Mouse (Mus musculus) liver (tissue): Measurements from ENCODE around the gene Tmprss7.

Experiments
- DNase-seq: peaks from one replicate; pipeline ENCODE4 v3.0.0-alpha.2; 2020; ENCODE audit warnings: mixed read lengths

Gene Tmprss7

DNA sequence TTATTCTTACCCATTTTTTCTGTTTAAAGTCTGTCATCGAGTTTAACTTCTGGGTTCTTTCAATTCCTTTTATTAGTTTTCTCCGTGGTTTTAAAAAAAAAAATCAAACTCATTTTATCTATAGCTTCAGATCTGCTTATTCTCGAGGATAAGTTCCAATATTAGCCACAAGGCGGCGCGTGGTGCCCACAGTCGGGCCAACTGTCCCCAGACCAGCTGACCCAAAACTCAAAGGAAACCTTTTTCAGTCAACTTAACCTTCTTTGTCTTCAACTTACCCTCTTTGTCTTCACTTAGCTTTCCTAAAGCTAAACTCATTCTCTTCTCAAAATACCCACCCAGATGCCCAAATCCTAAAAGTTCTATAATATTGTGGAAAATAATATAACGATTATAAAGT lies 8.6 kb downstream of the Tmprss7 start:
- DNase-seq: peak; percentile 60

DNA sequence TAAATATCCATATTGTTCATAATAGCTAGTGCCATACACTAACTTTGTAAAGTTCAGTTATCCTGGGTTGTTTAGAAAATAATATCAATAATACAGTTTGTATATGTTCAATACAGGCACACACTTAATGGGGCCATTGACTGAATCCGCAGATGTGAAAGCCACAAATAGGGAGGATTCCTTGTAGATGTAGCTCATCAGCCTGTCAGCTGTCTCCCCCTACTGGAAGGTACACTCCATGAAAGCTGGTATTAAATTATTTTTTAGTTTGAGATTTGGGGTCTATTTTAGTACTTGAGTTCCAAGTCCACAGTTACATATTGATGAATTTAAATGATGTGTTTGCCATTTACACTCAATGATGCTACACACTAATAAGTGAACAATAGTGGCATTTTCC lies 17.0 kb downstream of the Tmprss7 start:
- DNase-seq: no peak

DNA sequence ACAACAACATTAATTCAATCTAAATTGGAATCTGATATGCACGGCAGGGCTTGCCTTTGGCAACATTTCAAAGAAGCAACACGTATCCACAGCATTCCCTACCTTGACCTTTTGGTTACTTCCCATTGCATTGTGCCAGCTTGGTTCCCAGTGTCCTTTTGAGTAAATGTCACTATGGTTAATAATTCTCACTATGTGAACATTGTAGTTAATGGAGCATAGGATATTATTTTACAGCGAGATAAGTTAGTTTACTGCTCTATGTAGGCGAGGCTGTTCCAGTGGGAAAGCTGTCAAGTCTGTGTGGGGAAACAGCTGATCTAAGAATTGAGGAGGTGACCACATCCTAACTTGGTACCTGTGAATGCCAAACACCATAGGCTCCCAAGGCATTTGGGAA lies 23.5 kb downstream of the Tmprss7 start:
- no peak for DNase-seq

DNA sequence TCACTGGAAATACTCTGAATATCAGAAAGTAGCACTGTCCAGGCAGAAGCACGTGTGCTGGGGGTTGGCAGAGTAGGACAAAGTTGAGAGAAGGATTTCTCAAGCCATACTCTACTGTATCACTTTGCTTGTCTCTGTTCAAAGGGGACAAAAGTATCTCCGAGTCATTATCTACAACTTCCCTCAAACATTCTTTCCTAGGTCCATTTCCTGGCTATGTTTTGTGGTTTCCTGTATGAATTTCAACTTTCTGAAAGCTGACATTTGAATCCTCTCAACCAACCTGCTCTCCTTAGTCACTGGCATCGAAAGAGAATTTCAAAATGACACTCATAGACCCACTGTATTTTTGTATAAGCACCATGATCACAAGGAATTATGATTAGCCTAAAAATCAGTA lies 25.3 kb downstream of the Tmprss7 start:
- DNase-seq: no peak

DNA sequence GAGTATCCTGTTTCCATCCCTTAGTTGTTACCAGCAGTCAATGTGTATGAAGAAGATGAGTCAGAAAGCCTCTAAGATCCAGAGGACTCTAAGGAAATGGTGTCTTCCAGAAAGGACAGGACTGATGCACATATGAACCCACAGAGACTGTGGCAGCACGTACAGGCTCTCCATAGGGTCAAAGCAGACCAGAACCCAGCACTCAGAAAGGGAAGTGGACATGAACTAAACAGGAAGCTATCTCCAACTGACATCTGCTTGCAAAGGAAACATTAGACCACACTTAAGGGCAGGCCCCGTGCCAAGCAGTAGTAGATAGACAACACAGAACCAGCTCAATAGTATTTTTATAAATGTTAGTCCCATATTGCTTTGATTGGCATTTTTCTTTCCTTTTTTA lies 27.3 kb downstream of the Tmprss7 start:
- peak; percentile 23 for DNase-seq

DNA sequence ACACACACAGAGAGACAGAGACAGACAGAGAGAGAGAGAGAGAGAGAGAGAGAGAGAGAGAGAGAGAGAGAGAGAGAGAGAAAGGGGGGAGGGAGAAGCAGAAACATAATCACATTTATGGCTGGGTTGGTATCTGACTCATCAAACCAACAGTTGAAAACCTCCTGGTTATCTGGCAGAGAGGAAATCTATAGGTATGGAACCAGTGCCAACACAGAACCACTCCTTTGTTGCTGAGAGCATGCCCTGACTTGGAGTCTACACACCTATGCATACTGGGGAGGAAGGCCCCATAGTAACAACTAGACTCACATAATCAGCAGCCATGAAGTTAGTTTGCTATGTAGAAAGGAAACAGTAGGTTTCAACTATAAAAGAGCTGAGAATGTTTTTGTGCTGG lies 31.1 kb downstream of the Tmprss7 start:
- no peak for DNase-seq

GRCm38 (mm10) chr16:45659596-45659995 lies 33.9 kb downstream of the Tmprss7 start:
- no peak for DNase-seq

DNA sequence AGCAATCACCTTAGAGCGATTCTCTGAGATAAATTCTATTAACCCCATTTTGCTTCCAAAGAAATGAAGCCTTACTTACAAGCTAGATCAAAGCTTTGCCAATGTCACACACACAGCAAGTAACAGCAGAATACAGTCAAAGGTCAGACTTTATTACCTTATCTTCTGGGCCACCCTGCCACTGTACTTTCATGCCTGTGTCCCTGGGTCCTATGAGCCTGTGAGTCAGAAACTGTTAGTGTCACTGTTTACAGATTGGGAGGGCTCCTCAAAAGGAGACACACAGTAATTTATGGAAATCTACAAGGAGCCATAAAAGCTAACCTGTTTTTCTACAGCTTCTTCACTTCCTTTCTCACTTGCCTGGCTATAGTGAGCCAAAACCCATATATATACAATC lies 35.2 kb downstream of the Tmprss7 start:
- DNase-seq: no peak

DNA sequence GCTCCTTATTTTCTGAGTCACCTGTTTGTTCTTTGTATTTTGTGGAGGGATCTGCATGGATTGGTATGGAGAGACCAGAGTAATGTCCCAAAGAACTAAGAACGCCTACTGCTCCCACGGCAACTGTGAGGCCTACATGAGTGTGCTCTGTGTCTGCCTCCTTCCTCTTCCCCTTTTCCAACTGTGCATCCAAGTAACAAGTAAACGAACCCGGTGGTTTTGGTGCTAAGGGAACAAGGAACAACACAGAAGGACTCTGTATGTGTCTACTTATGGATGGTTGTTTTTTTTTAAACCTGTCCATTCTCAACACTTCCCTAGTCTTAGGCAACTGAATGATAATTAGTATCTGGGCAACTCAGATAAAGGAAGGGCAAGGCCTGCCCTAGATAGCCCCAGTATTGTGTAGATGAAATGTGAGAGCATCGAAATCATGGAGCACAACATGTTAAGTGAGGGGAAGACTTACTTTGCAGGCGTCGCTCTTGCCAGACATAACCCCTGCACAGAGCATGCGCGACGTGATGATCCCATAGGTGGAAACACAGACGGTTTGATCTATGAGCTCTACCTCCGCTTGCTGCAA lies 35.8 kb downstream of the Tmprss7 start:
- no peak for DNase-seq

- no peak for DNase-seq
These were observed 39.0 kb downstream of the Tmprss7 start for GRCm38 (mm10) chr16:45654465-45654864.

GRCm38 (mm10) chr16:45653934-45654332 lies 39.5 kb downstream of the Tmprss7 start, which contains the start of gene BC016579:
Gene BC016579, minus strand, starts transcription at chr16:45654068.
- peak; percentile 37 for DNase-seq

GRCm38 (mm10) chr16:45653009-45653933 lies 40.2 kb downstream of the Tmprss7 start:
- DNase-seq: no peak

GRCm38 (mm10) chr16:45651497-45651896 lies 42.0 kb downstream of the Tmprss7 start:
- DNase-seq: no peak

GRCm38 (mm10) chr16:45644380-45644779 lies 49.1 kb downstream of the Tmprss7 start:
- DNase-seq: no peak

GRCm38 (mm10) chr16:45643944-45644343 lies 49.5 kb downstream of the Tmprss7 start:
- no peak for DNase-seq

- no peak for DNase-seq
These were observed 52.2 kb downstream of the Tmprss7 start for GRCm38 (mm10) chr16:45641301-45641700.

GRCm38 (mm10) chr16:45640070-45640762 lies 53.2 kb downstream of the Tmprss7 start:
- DNase-seq: no peak

DNA sequence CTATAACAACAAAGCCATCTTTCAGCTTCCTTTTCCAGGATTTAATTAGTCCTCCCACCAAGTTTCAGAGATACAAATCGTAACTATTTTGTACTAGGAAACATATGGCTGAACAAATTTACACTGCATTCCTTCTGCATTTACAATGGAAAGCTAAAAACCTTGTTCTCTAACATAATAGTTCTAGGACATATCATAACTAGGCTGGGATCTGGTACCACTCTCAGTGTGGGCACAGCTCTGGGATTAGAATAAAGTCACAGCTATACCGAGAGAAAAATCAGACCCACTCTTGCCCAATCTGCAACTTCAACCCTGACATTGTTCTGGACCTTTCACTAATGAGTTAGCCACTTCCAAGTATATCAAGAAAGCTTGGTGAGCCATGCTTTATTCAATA lies 57.6 kb downstream of the Tmprss7 start:
- no peak for DNase-seq

- DNase-seq: no peak
These were observed 61.0 kb downstream of the Tmprss7 start for GRCm38 (mm10) chr16:45632420-45632819.

DNA sequence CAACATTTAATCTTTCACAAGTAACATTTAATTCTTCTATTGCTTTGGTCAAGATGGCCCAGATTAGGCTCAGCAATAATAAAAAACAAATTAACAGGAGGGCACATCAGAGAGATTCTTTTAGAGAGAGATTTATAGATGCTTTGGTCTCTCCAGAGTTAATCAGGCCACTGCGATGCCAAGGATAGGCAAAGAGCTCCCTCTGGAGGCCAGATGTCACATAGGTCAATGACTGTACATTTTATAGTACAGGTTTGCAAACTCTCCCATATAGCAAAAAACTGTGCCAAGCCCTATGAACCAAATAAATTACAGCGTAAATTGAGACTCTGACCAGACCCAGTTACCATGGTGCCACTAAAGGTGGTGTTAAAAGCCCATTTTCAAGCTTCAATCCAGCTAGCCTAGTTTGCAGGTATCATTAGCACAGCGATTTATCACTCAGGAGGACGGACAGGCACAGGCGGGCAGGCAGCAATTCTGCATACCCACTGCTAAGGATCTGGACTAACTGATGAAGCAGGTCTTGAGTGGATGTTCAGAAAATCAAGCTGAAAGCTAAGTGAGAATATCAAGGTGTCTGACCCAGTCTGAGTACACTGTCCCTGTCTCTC lies 63.0 kb downstream of the Tmprss7 start:
- peak; percentile 54 for DNase-seq

- DNase-seq: no peak
These were observed 63.9 kb downstream of the Tmprss7 start for GRCm38 (mm10) chr16:45629497-45630105.

DNA sequence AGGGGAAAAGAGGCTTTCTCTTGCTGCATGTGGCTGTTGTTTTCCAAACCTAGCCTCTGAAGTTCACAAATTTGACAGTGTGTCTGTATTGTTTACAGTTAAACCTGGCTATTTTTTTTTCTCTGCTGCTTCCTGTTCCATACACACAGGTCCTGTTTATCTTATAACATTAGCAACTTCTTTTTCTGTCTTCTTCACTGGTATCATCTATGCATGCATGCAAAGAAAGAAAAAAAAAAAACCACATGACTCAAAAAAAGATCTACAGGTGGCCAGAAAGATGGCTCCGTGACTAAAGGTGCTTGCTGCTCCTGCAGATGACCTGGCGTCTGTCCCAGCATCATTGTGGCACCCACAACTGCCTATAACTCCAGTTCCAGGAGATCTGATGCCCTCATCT lies 68.1 kb downstream of the Tmprss7 start:
- no peak for DNase-seq

GRCm38 (mm10) chr16:45624791-45625190 lies 68.7 kb downstream of the Tmprss7 start:
- no peak for DNase-seq
